Mouse (Mus musculus) CH12.LX (cell line): Measurements from ENCODE around the gene Slc4a2. TPM values are rescaled to one million over a fixed set of nuclear protein-coding genes. Genes with fewer than 3 reads are reported as not detected.

ENCODE experiments used
- DNase-seq: peaks from one replicate; pipeline ENCODE4 v3.0.0-alpha.2; 2013; ENCODE audit errors: extremely low read depth
- H3K27ac ChIP-seq: 2 replicates; pipeline ENCODE4 v1.5.1; 2012; ENCODE audit warnings: low read depth, mild to moderate bottlenecking, control low read depth, moderate library complexity; ENCODE audit not compliant: insufficient read depth
- H3K27me3 ChIP-seq: replicated peaks from 2 replicates; pipeline ENCODE3; 2012; ENCODE audit warnings: inconsistent platforms
- H3K36me3 ChIP-seq, 2 experiments: replicated peaks in 1 of 2; 2 replicates each; pipeline versions ENCODE3 to v1.6.1; 2012; ENCODE audit warnings: inconsistent platforms in 1 of 2, low read length in 1 of 2, mild to moderate bottlenecking in 1 of 2, mixed read lengths in 1 of 2, moderate library complexity in 1 of 2; ENCODE audit not compliant: control insufficient read depth in 1 of 2, insufficient read depth in 1 of 2
- H3K4me1 ChIP-seq, 2 experiments: 2 replicates each; pipeline ENCODE4 v1.6.1; 2012; ENCODE audit warnings: inconsistent platforms in 1 of 2, moderate library complexity in 1 of 2; ENCODE audit not compliant: insufficient read depth in 2 of 2, control insufficient read depth in 1 of 2
- H3K4me2 ChIP-seq: 2 replicates; pipeline ENCODE4 v1.6.1; 2012; ENCODE audit warnings: low read depth, mild to moderate bottlenecking, control low read depth; ENCODE audit not compliant: poor library complexity, insufficient read depth, severe bottlenecking
- H3K4me3 ChIP-seq, 3 experiments: fragments of 150-350 bp in 1 of 3; sonication (generic) in 1 of 3; replicated peaks in 1 of 3; 2 replicates each; pipeline versions ENCODE3 to v1.5.1; 2011 to 2012; ENCODE audit warnings: low read depth in 2 of 3, low read length in 2 of 3, mild to moderate bottlenecking in 2 of 3, moderate library complexity in 2 of 3, control low read depth in 1 of 3, improper control_type of control experiment in 1 of 3, inconsistent platforms in 1 of 3, mixed read lengths in 1 of 3; ENCODE audit not compliant: poor library complexity in 1 of 3
- H3K79me2 ChIP-seq: replicated peaks from 2 replicates; pipeline ENCODE4 v1.6.1; 2012; ENCODE audit warnings: mild to moderate bottlenecking, moderate library complexity; ENCODE audit not compliant: control insufficient read depth, poor library complexity, insufficient read depth, severe bottlenecking; ENCODE audit errors: extremely low read depth
- H3K9ac ChIP-seq: 2 replicates; pipeline ENCODE4 v1.6.1; 2012; ENCODE audit warnings: low read depth, mild to moderate bottlenecking, control low read depth, moderate library complexity; ENCODE audit not compliant: insufficient read depth
- H3K9me3 ChIP-seq: replicated peaks from 2 replicates; pipeline ENCODE3; 2012; ENCODE audit warnings: low read length, inconsistent platforms, mixed read lengths
- CHD1 ChIP-seq: IDR thresholded peaks from 2 replicates; pipeline ENCODE4 v1.6.1; 2012; ENCODE audit warnings: low read depth, low read length, improper control_type of control experiment, inconsistent platforms
- CHD2 ChIP-seq: IDR thresholded peaks from 2 replicates; pipeline ENCODE4 v1.6.1; 2011; ENCODE audit warnings: low read length, improper control_type of control experiment
- E2F4 ChIP-seq: IDR thresholded peaks from 2 replicates; pipeline ENCODE4 v1.6.1; 2011; ENCODE audit warnings: low read depth, low read length, improper control_type of control experiment; ENCODE audit not compliant: insufficient replicate concordance
- ELF1 ChIP-seq: IDR thresholded peaks from 2 replicates; pipeline ENCODE4 v1.6.1; 2014; ENCODE audit warnings: low read depth, mild to moderate bottlenecking, inconsistent platforms, low read length, improper control_type of control experiment
- EP300 ChIP-seq: IDR thresholded peaks from 2 replicates; pipeline ENCODE4 v1.6.1; 2011; ENCODE audit warnings: low read length, improper control_type of control experiment
- ETS1 ChIP-seq: conservative IDR thresholded peaks from 2 replicates; pipeline ENCODE4 v1.6.1; 2012; ENCODE audit warnings: low read depth, mild to moderate bottlenecking, inconsistent platforms, low read length, improper control_type of control experiment, moderate library complexity
- GABPA ChIP-seq: IDR thresholded peaks from 2 replicates; pipeline ENCODE4 v1.6.1; 2012; ENCODE audit warnings: low read depth, low read length, improper control_type of control experiment, inconsistent platforms; ENCODE audit not compliant: insufficient replicate concordance
- HCFC1 ChIP-seq: IDR thresholded peaks from 2 replicates; pipeline ENCODE4 v1.6.1; 2012; ENCODE audit warnings: low read depth, mild to moderate bottlenecking, inconsistent platforms, low read length, improper control_type of control experiment
- JUND ChIP-seq: conservative IDR thresholded peaks from 2 replicates; pipeline ENCODE4 v1.6.1; 2011; ENCODE audit warnings: low read depth, low read length, improper control_type of control experiment
- KAT2A ChIP-seq: IDR thresholded peaks from 2 replicates; pipeline ENCODE4 v1.6.1; 2012; ENCODE audit warnings: low read length, improper control_type of control experiment, inconsistent platforms; ENCODE audit not compliant: insufficient replicate concordance
- MAFK ChIP-seq: IDR thresholded peaks from 2 replicates; pipeline ENCODE4 v1.6.1; 2011; ENCODE audit warnings: low read length, improper control_type of control experiment; ENCODE audit not compliant: insufficient replicate concordance
- MAX ChIP-seq: IDR thresholded peaks from 2 replicates; pipeline ENCODE4 v1.6.1; 2011; ENCODE audit warnings: low read length, improper control_type of control experiment
- MAZ ChIP-seq: IDR thresholded peaks from 2 replicates; pipeline ENCODE4 v1.6.1; 2012; ENCODE audit warnings: low read depth, mild to moderate bottlenecking, inconsistent platforms, low read length, improper control_type of control experiment, moderate library complexity
- MEF2A ChIP-seq: IDR thresholded peaks from 2 replicates; pipeline ENCODE4 v1.6.1; 2014; ENCODE audit warnings: low read depth, mild to moderate bottlenecking, inconsistent platforms, low read length, improper control_type of control experiment, borderline replicate concordance
- MYC ChIP-seq: IDR thresholded peaks from 2 replicates; pipeline ENCODE4 v1.6.1; 2011; ENCODE audit warnings: low read depth, mild to moderate bottlenecking, improper control_type of control experiment, low read length
- NELFE ChIP-seq: IDR thresholded peaks from 2 replicates; pipeline ENCODE4 v1.6.1; 2011; ENCODE audit warnings: low read depth, low read length, improper control_type of control experiment
- NRF1 ChIP-seq: IDR thresholded peaks from 2 replicates; pipeline ENCODE4 v1.6.1; 2014; ENCODE audit warnings: low read depth, mild to moderate bottlenecking, inconsistent platforms, low read length, improper control_type of control experiment, moderate library complexity
- PAX5 ChIP-seq: IDR thresholded peaks from 2 replicates; pipeline ENCODE4 v1.6.1; 2012; ENCODE audit warnings: low read length, inconsistent platforms, mixed read lengths
- POLR2A ChIP-seq: IDR thresholded peaks from 2 replicates; pipeline ENCODE4 v1.6.1; 2011; ENCODE audit warnings: low read depth, mild to moderate bottlenecking, improper control_type of control experiment, low read length
- POLR2AphosphoS2 ChIP-seq: IDR thresholded peaks from 2 replicates; pipeline ENCODE4 v1.6.1; 2011; ENCODE audit warnings: low read depth, low read length, improper control_type of control experiment
- RAD21 ChIP-seq: IDR thresholded peaks from 2 replicates; pipeline ENCODE4 v1.6.1; 2011; ENCODE audit warnings: low read depth, mild to moderate bottlenecking, low read length, improper control_type of control experiment, moderate library complexity
- RCOR1 ChIP-seq: conservative IDR thresholded peaks from 2 replicates; pipeline ENCODE4 v1.6.1; 2012; ENCODE audit warnings: low read depth, mild to moderate bottlenecking, inconsistent platforms, low read length, improper control_type of control experiment
- SMC3 ChIP-seq: IDR thresholded peaks from 2 replicates; pipeline ENCODE4 v1.6.1; 2011; ENCODE audit warnings: low read depth, low read length, improper control_type of control experiment
- TBP ChIP-seq: conservative IDR thresholded peaks from 2 replicates; pipeline ENCODE4 v1.6.1; 2011; ENCODE audit warnings: low read depth, low read length, improper control_type of control experiment
- TCF12 ChIP-seq: IDR thresholded peaks from 2 replicates; pipeline ENCODE4 v1.6.1; 2014; ENCODE audit warnings: low read depth, mild to moderate bottlenecking, inconsistent platforms, low read length, improper control_type of control experiment
- UBTF ChIP-seq: IDR thresholded peaks from 2 replicates; pipeline ENCODE4 v1.6.1; 2012; ENCODE audit warnings: low read depth, mild to moderate bottlenecking, inconsistent platforms, low read length, improper control_type of control experiment, moderate library complexity
- USF1 ChIP-seq: IDR thresholded peaks from 2 replicates; pipeline ENCODE4 v1.6.1; 2014; ENCODE audit warnings: low read depth, mild to moderate bottlenecking, inconsistent platforms, low read length, improper control_type of control experiment
- ZC3H11A ChIP-seq: IDR thresholded peaks from 2 replicates; pipeline ENCODE4 v1.6.1; 2012; ENCODE audit warnings: low read depth, mild to moderate bottlenecking, inconsistent platforms, low read length, improper control_type of control experiment
- ZKSCAN1 ChIP-seq: IDR thresholded peaks from 2 replicates; pipeline ENCODE4 v1.6.1; 2012; ENCODE audit warnings: low read depth, inconsistent platforms, low read length, improper control_type of control experiment, borderline replicate concordance
- ZMIZ1 ChIP-seq: IDR thresholded peaks from 2 replicates; pipeline ENCODE4 v1.6.1; 2012; ENCODE audit warnings: low read depth, mild to moderate bottlenecking, inconsistent platforms, low read length, improper control_type of control experiment
- ZNF384 ChIP-seq: IDR thresholded peaks from 2 replicates; pipeline ENCODE4 v1.6.1; 2012; ENCODE audit warnings: low read depth, low read length, improper control_type of control experiment, inconsistent platforms
- dilution Hi-C: fragments of 300-500 bp; cut with MboI; formaldehyde crosslinking; loops from 2 replicates; pipeline ENCODE4 v1.14.3; 2020; ENCODE audit warnings: low sequenced_read_pairs; ENCODE audit not compliant: extremely low pct_unique_long_range_greater_than_20kb, extremely low pct_ligation_motif_present
- in situ Hi-C: fragments of 300-500 bp; cut with MboI; formaldehyde crosslinking; loops from 3 replicates; pipeline ENCODE4 v1.14.3; 2019; ENCODE audit warnings: low sequenced_read_pairs, low pct_ligation_motif_present, low pct_unique_long_range_greater_than_20kb, mixed read lengths
- polyA plus RNA-seq: library from polyadenylated mRNA; unstranded; fragments of >175 nt; gene quantifications from 2 replicates; pipeline ENCODE4 v1.2.1, GENCODE M21; 2012; ENCODE audit warnings: low read depth; ENCODE audit not compliant: insufficient read length
- total RNA-seq, 2 experiments: library from RNA; depleted of rRNA; stranded (reverse); fragments of 300-350 nt in 1 of 2; fragments of >200 nt in 1 of 2; gene quantifications; 2 replicates each; pipeline ENCODE4 v1.2.3; 2012 to 2014

Gene Slc4a2
- total and polyA plus RNA-seq, 3 experiments, result 12.9 to 27.2 (median 18.6) TPM

GRCm38 (mm10) chr5:24447624-24448298 lies 24.1 kb downstream of the Slc4a2 start, which contains the start of gene Tmub1 (continued):
- peak; percentile 51; the same call in 1 of the 2 replicates for TF ChIP-seq NELFE
- peak; percentile 91; the same call in 1 of the 2 replicates for TF ChIP-seq KAT2A
- TF ChIP-seq POLR2AphosphoS2, result no peak
- TF ChIP-seq TBP, result no peak
- TF ChIP-seq ZMIZ1, result 0 out of 2 replicates have a peak, but pooled peaks have one; percentile 55
- peak; percentile 97 for TF ChIP-seq MAX
- no peak for TF ChIP-seq ZNF384
- TF ChIP-seq HCFC1, result peak; percentile 98
- TF ChIP-seq GABPA, result peak; percentile 28; the same call in 1 of the 2 replicates
- no peak for TF ChIP-seq EP300
- TF ChIP-seq MYC, result peak; percentile 92
- TF ChIP-seq USF1, result peak; percentile 68
- TF ChIP-seq PAX5, result no peak
- 0 out of 2 replicates have a peak, but pooled peaks have one; percentile 31 for TF ChIP-seq NRF1

- peak overlapping the region; percentile 91 for H3K9ac ChIP-seq
- H3K4me2 ChIP-seq, result peak overlapping the region; percentile 78
- peaks cover 32% of the 10 kb centered on the region for H3K79me2 ChIP-seq
- peaks cover 0 to 20% of the 10 kb centered on the region in 2 experiments for H3K36me3 ChIP-seq
- peaks cover 31% of the 10 kb centered on the region for H3K27me3 ChIP-seq
- H3K27ac ChIP-seq, result no peak overlapping the region; the same call in 1 of the 2 replicates
- in situ Hi-C loops (no loop called here), dilution Hi-C loops (no loop called here)
- H3K4me3 ChIP-seq, result peak overlapping the region; percentile 30 to 90 (median 84)
- peak; percentile 78 for DNase-seq
- no peaks in the 10 kb centered on the region for H3K9me3 ChIP-seq
- H3K4me1 ChIP-seq, result peaks cover 28 to 50% of the 10 kb centered on the region in 2 experiments
- TF ChIP-seq CHD1 (no peak), E2F4 (no peak), MAZ (no peak; the same call in 1 of the 2 replicates), NRF1 (peak; percentile 73), ZNF384 (no peak), RAD21 (no peak), NELFE (no peak), USF1 (no peak), TCF12 (peak; percentile 66; the same call in 1 of the 2 replicates), MEF2A (0 out of 2 replicates have a peak, but pooled peaks have one; percentile 14), POLR2AphosphoS2 (0 out of 2 replicates have a peak, but pooled peaks have one; percentile 40), RCOR1 (no peak), MAFK (no peak), ZKSCAN1 (no peak), PAX5 (no peak), UBTF (0 out of 2 replicates have a peak, but pooled peaks have one; percentile 86), EP300 (no peak), ZC3H11A (no peak), ETS1 (0 out of 2 replicates have a peak, but pooled peaks have one; percentile 28), HCFC1 (0 out of 2 replicates have a peak, but pooled peaks have one; percentile 47), KAT2A (no peak), JUND (no peak), ELF1 (peak; percentile 58), ZMIZ1 (peak; percentile 44; the same call in 1 of the 2 replicates), CHD2 (no peak), SMC3 (no peak), POLR2A (peak; percentile 88), GABPA (no peak), MYC (peak; percentile 71), MAX (peak; percentile 88)
Measured at GRCm38 (mm10) chr5:24451264-24452029, 27.8 kb downstream of the Slc4a2 start.
